Mouse (Mus musculus) liver, adult 2 months (tissue): ENCODE results near the gene Slc7a10. TPM values are rescaled to one million over a fixed set of nuclear protein-coding genes. Genes with fewer than 3 reads are reported as not detected.

Experiments
- DNase-seq: peaks from one replicate; pipeline ENCODE4 v3.0.0-alpha.2; 2011; ENCODE audit warnings: low read depth, low spot score; ENCODE audit errors: extremely low read depth
- H3K27ac ChIP-seq: fragments of 200-500 bp; replicated peaks from 2 replicates; pipeline ENCODE4 v1.5.1; 2012; ENCODE audit warnings: low read depth, mild to moderate bottlenecking, control low read depth, inconsistent platforms, low read length; ENCODE audit not compliant: insufficient read depth
- H3K27me3 ChIP-seq: fragments of 200-500 bp; 2 replicates; pipeline ENCODE4 v1.6.1; 2012; ENCODE audit warnings: mild to moderate bottlenecking, moderate library complexity, low read length, inconsistent platforms; ENCODE audit not compliant: control insufficient read depth, insufficient read depth
- H3K36me3 ChIP-seq: fragments of 200-500 bp; 2 replicates; pipeline ENCODE4 v1.6.1; 2012; ENCODE audit warnings: low read length, inconsistent platforms; ENCODE audit not compliant: control insufficient read depth, insufficient read depth
- H3K4me1 ChIP-seq: fragments of 200-500 bp; 2 replicates; pipeline ENCODE4 v1.6.1; 2011; ENCODE audit warnings: low read length; ENCODE audit not compliant: control insufficient read depth, insufficient read depth
- H3K4me3 ChIP-seq: fragments of 200-500 bp; 2 replicates; pipeline ENCODE4 v1.5.1; 2011; ENCODE audit warnings: low read depth, mild to moderate bottlenecking, control low read depth, low read length, moderate library complexity; ENCODE audit not compliant: insufficient read depth
- H3K79me2 ChIP-seq: fragments of 200-500 bp; 2 replicates; pipeline ENCODE4 v1.6.1; 2012; ENCODE audit warnings: inconsistent platforms, mild to moderate bottlenecking, low read length, moderate library complexity; ENCODE audit not compliant: control insufficient read depth, insufficient read depth
- H3K9ac ChIP-seq: fragments of 200-500 bp; 2 replicates; pipeline ENCODE4 v1.6.1; 2012; ENCODE audit warnings: low read depth, mild to moderate bottlenecking, control low read depth, inconsistent platforms, low read length
- CTCF ChIP-seq: fragments of 200-500 bp; IDR thresholded peaks from 2 replicates; pipeline ENCODE4 v1.5.1; 2011; ENCODE audit warnings: low read depth, low read length, control low read depth
- POLR2A ChIP-seq: fragments of 200-500 bp; IDR thresholded peaks from 2 replicates; pipeline ENCODE4 v1.6.1; 2011; ENCODE audit warnings: low read length, control low read depth; ENCODE audit not compliant: insufficient read depth; ENCODE audit errors: extremely low read depth
- WGBS: fragments of 180-500 bp; shearing (Covaris S2); methylation state at CpG from one replicate; pipeline ENCODE4 v1.1.7; 2018; 5-methylcytosine and 5-hydroxymethylcytosine counted together
- polyA plus RNA-seq: library from polyadenylated mRNA; depleted of rRNA; stranded (reverse); fragments of >200 nt; gene quantifications from 2 replicates; pipeline ENCODE4 v1.2.3, GENCODE M21; 2012
- total RNA-seq: library from RNA; depleted of rRNA; stranded (reverse); fragments of >200 nt; gene quantifications from 2 replicates; pipeline ENCODE4 v1.2.3, GENCODE M21; 2014

Gene Slc7a10
- total and polyA plus RNA-seq, 2 experiments, result 0.09 TPM; not detected in 1

- H3K4me1 ChIP-seq, result peaks cover 3% of the 10 kb centered on the region; the same call in 1 of the 2 replicates
- TF ChIP-seq CTCF (no peak), POLR2A (no peak)
- 73% methylated on average over 4 of the region's 4 CpGs for WGBS
- H3K4me3 ChIP-seq, result no peak overlapping the region
- H3K9ac ChIP-seq, result no peak overlapping the region
- no peak overlapping the region for H3K27ac ChIP-seq
- H3K27me3 ChIP-seq, result no peaks in the 10 kb centered on the region
- no peak for DNase-seq
- H3K36me3 ChIP-seq, result no peaks in the 10 kb centered on the region
- H3K79me2 ChIP-seq, result no peaks in the 10 kb centered on the region; the same call in 1 of the 2 replicates
Observed at GRCm38 (mm10) chr7:35211791-35212190, 25.6 kb downstream of the Slc7a10 start.

GRCm38 (mm10) chr7:35214442-35215222 lies 28.4 kb downstream of the Slc7a10 start:
- peak overlapping the region; percentile 73 for H3K9ac ChIP-seq
- TF ChIP-seq CTCF (no peak), POLR2A (no peak)
- no peaks in the 10 kb centered on the region for H3K27me3 ChIP-seq
- H3K4me3 ChIP-seq, result peak overlapping the region; percentile 84
- WGBS, result 12% methylated on average over 70 of the region's 79 CpGs
- no peak for DNase-seq
- H3K79me2 ChIP-seq, result no peaks in the 10 kb centered on the region; the same call in 1 of the 2 replicates
- H3K27ac ChIP-seq, result no peak overlapping the region
- H3K4me1 ChIP-seq, result peaks cover 3% of the 10 kb centered on the region; the same call in 1 of the 2 replicates
- H3K36me3 ChIP-seq, result no peaks in the 10 kb centered on the region

GRCm38 (mm10) chr7:35215225-35215624 lies 29.0 kb downstream of the Slc7a10 start, which contains the start of gene Lrp3:
TSS of gene Lrp3 (minus strand) at chr7:35215498.
- H3K9ac ChIP-seq, result peak within 1 kb of the TSS; percentile 73

GRCm38 (mm10) chr7:35215731-35216130 lies 29.5 kb downstream of the Slc7a10 start:
- no peak for TF ChIP-seq CTCF
- no peak for TF ChIP-seq POLR2A
- peaks cover 3% of the 10 kb centered on the region; the same call in 1 of the 2 replicates for H3K4me1 ChIP-seq
- no peak overlapping the region for H3K27ac ChIP-seq
- H3K36me3 ChIP-seq, result no peaks in the 10 kb centered on the region
- H3K79me2 ChIP-seq, result no peaks in the 10 kb centered on the region; the same call in 1 of the 2 replicates
- H3K27me3 ChIP-seq, result no peaks in the 10 kb centered on the region
- no peak overlapping the region for H3K9ac ChIP-seq
- 62% methylated on average over 5 of the region's 5 CpGs for WGBS
- no peak for DNase-seq
- H3K4me3 ChIP-seq, result no peak overlapping the region

More at GRCm38 (mm10) chr7:35215225-35215624, 29.0 kb downstream of the Slc7a10 start, which contains the start of gene Lrp3:
- Histone ChIP-seq H3K4me3 (peak within 1 kb of the TSS; percentile 84), H3K27ac (no peak within 1 kb of the TSS), H3K79me2 (no peaks in the 10 kb centered on the region; the same call in 1 of the 2 replicates), H3K36me3 (no peaks in the 10 kb centered on the region), H3K4me1 (peaks cover 3% of the 10 kb centered on the region; the same call in 1 of the 2 replicates), H3K27me3 (no peaks in the 10 kb centered on the region)
- WGBS, result 2% methylated on average over 53 of the region's 53 CpGs
- DNase-seq, result peak; percentile 84
- TF ChIP-seq CTCF (no peak), POLR2A (peak; percentile 60)

- no peak overlapping the region for H3K9ac ChIP-seq
Observed at GRCm38 (mm10) chr7:35220694-35221365, 34.6 kb downstream of the Slc7a10 start.

More at GRCm38 (mm10) chr7:35220694-35221365, 34.6 kb downstream of the Slc7a10 start:
- H3K79me2 ChIP-seq, result no peaks in the 10 kb centered on the region
- no peak overlapping the region for H3K27ac ChIP-seq
- DNase-seq, result no peak
- no peak overlapping the region for H3K4me3 ChIP-seq
- WGBS, result 62% methylated on average over 9 of the region's 9 CpGs
- no peaks in the 10 kb centered on the region for H3K36me3 ChIP-seq
- H3K4me1 ChIP-seq, result no peaks in the 10 kb centered on the region
- TF ChIP-seq POLR2A (no peak), CTCF (no peak)
- no peaks in the 10 kb centered on the region for H3K27me3 ChIP-seq
